Mouse (Mus musculus) heart, adult 2 months (tissue): ENCODE measurements at regions not wholly inside any gene's neighbourhood (a gene's known extent, or its start where the extent isn't known, plus 50 kb on each side); places are given as distances from the start of the nearest gene placed in this dataset.

ENCODE experiments used
- DNase-seq, 2 experiments: peaks; one replicate each; pipeline ENCODE4 v3.0.0; 2021
- H3K27ac ChIP-seq: fragments of 200-600 bp; 2 replicates; pipeline ENCODE4 v1.8.1; 2022
- H3K27me3 ChIP-seq: fragments of 200-500 bp; 2 replicates; pipeline ENCODE4 v1.6.1; 2012; ENCODE audit warnings: mild to moderate bottlenecking, low read length, inconsistent platforms, mixed read lengths; ENCODE audit not compliant: control insufficient read depth, insufficient read depth
- H3K36me3 ChIP-seq: fragments of 200-500 bp; 2 replicates; pipeline ENCODE4 v1.6.1; 2012; ENCODE audit warnings: low read length, inconsistent platforms; ENCODE audit not compliant: control insufficient read depth, insufficient read depth
- H3K4me1 ChIP-seq: fragments of 200-500 bp; 2 replicates; pipeline ENCODE4 v1.6.1; 2011; ENCODE audit warnings: low read length; ENCODE audit not compliant: control insufficient read depth, insufficient read depth
- H3K4me3 ChIP-seq: fragments of 200-600 bp; 2 replicates; pipeline ENCODE4 v1.8.1; 2022
- H3K79me2 ChIP-seq: fragments of 200-500 bp; replicated peaks from 2 replicates; pipeline ENCODE4 v1.6.1; 2012; ENCODE audit warnings: mild to moderate bottlenecking, inconsistent platforms, low read length, moderate library complexity, mixed read lengths; ENCODE audit not compliant: control insufficient read depth, insufficient read depth
- H3K9ac ChIP-seq: fragments of 200-500 bp; 2 replicates; pipeline ENCODE4 v1.6.1; 2012; ENCODE audit warnings: low read depth, mild to moderate bottlenecking, control low read depth, inconsistent platforms, low read length, mixed read lengths
- CTCF ChIP-seq: fragments of 200-600 bp; IDR thresholded peaks from 2 replicates; pipeline ENCODE4 v1.8.1; 2022; ENCODE audit warnings: antibody characterized with exemption, mild to moderate bottlenecking, moderate library complexity
- EP300 ChIP-seq: fragments of 200-500 bp; IDR thresholded peaks from 2 replicates; pipeline ENCODE4 v1.6.1; 2011; ENCODE audit warnings: low read depth, low read length, control low read depth; ENCODE audit not compliant: insufficient read depth
- POLR2A ChIP-seq: fragments of 200-500 bp; IDR thresholded peaks from 2 replicates; pipeline ENCODE4 v1.6.1; 2011; ENCODE audit warnings: mild to moderate bottlenecking, low read depth, low read length, control low read depth; ENCODE audit not compliant: insufficient read depth
- WGBS: fragments of 180-500 bp; shearing (Covaris S2); methylation state at CpG from one replicate; pipeline ENCODE4 v1.1.7; 2018; 5-methylcytosine and 5-hydroxymethylcytosine counted together
- intact Hi-C: fragments of 180-260 bp; cut with DNase I; formaldehyde crosslinking; loops from one replicate; pipeline ENCODE4 v1.15.1; 2025

DNA sequence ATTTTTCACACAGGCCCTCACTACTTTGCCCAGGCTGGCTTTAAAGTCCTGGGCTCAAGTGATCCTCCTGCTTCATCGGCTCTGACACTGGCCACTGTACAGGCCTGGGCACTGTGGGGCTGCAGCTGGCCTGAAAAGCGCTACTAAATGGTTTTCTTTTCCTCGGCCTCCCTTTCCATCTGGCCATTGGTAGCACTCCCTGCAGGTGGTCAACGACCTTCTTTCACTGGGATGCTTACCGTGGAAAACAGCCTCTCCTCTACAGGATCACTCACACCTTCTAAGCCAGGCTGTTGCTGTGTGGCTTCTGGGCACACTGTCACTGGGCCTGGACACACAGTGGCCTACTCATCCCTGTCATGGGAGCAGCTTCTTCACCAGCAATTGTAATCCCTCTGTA lies 298.5 kb upstream of the 4930535I16Rik start:
- Histone ChIP-seq H3K27me3 (no peaks in the 10 kb centered on the region; the same call in 1 of the 2 replicates), H3K9ac (no peak overlapping the region), H3K27ac (no peak overlapping the region), H3K4me3 (no peak overlapping the region), H3K36me3 (no peaks in the 10 kb centered on the region), H3K79me2 (no peaks in the 10 kb centered on the region), H3K4me1 (peaks cover 2% of the 10 kb centered on the region; the same call in 1 of the 2 replicates)
- TF ChIP-seq POLR2A (no peak), EP300 (no peak), CTCF (no peak)
- WGBS: 81% methylated on average over 5 of the region's 5 CpGs
- intact Hi-C loops: no loop called here
- DNase-seq: no peak

GRCm38 (mm10) chr4:124215077-124215476 lies 297.3 kb upstream of the 4930535I16Rik start:
- intact Hi-C loops: no loop called here
- WGBS: 73% methylated on average over 7 of the region's 7 CpGs
- no peak overlapping the region for H3K9ac ChIP-seq
- H3K36me3 ChIP-seq: no peaks in the 10 kb centered on the region
- H3K27me3 ChIP-seq: no peaks in the 10 kb centered on the region
- no peaks in the 10 kb centered on the region for H3K79me2 ChIP-seq
- no peak for TF ChIP-seq CTCF
- TF ChIP-seq EP300: no peak
- no peak for TF ChIP-seq POLR2A
- H3K27ac ChIP-seq: no peak overlapping the region
- peaks cover 2% of the 10 kb centered on the region; the same call in 1 of the 2 replicates for H3K4me1 ChIP-seq
- H3K4me3 ChIP-seq: no peak overlapping the region
- DNase-seq: no peak

DNA sequence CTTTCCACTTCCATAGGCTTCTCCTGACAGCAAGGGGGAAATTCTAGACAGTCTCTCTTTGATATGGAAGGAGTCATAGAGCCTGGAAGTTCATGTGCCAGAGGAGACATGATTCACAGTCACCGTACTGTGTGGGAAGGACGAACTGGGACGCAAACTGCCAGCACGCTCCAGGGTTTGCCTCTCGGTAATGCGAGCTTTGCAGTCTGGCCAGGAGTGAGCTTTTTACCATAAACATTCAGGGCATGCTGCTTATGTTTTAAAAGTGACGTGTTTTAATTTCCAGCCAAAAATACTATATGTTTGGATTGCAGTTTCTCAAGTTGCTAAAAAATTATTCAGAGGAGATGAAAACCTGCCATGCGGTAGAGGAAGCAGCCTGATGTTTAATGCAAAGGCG lies 292.3 kb upstream of the 4930535I16Rik start:
- intact Hi-C loops: no loop called here
- Histone ChIP-seq H3K36me3 (no peaks in the 10 kb centered on the region), H3K27ac (no peak overlapping the region), H3K4me1 (no peaks in the 10 kb centered on the region), H3K79me2 (no peaks in the 10 kb centered on the region), H3K4me3 (no peak overlapping the region), H3K9ac (no peak overlapping the region), H3K27me3 (no peaks in the 10 kb centered on the region)
- no peak for TF ChIP-seq CTCF
- TF ChIP-seq POLR2A: no peak
- TF ChIP-seq EP300: no peak
- WGBS: 87% methylated on average over 9 of the region's 9 CpGs
- DNase-seq: no peak

GRCm38 (mm10) chr4:124206480-124206879 lies 288.7 kb upstream of the 4930535I16Rik start:
- Histone ChIP-seq H3K36me3 (no peaks in the 10 kb centered on the region), H3K27me3 (no peaks in the 10 kb centered on the region), H3K27ac (no peak overlapping the region), H3K4me1 (no peaks in the 10 kb centered on the region), H3K4me3 (no peak overlapping the region), H3K9ac (no peak overlapping the region), H3K79me2 (no peaks in the 10 kb centered on the region)
- no peak for DNase-seq
- WGBS: 84% methylated on average over 16 of the region's 16 CpGs
- intact Hi-C loops: no loop called here
- TF ChIP-seq CTCF (no peak), EP300 (no peak), POLR2A (no peak)

- TF ChIP-seq POLR2A (no peak), CTCF (peak; percentile 66), EP300 (no peak)
- Histone ChIP-seq H3K4me3 (no peak overlapping the region), H3K79me2 (no peaks in the 10 kb centered on the region), H3K36me3 (no peaks in the 10 kb centered on the region), H3K9ac (no peak overlapping the region), H3K27me3 (no peaks in the 10 kb centered on the region), H3K4me1 (no peaks in the 10 kb centered on the region), H3K27ac (no peak overlapping the region)
- WGBS: 66% methylated on average over 2 of the region's 2 CpGs
- no peak for DNase-seq
- intact Hi-C loops: no loop called here
These were observed 285.9 kb upstream of the 4930535I16Rik start for GRCm38 (mm10) chr4:124203736-124204135.

- Histone ChIP-seq H3K4me1 (no peaks in the 10 kb centered on the region), H3K27ac (no peak overlapping the region), H3K79me2 (no peaks in the 10 kb centered on the region), H3K36me3 (no peaks in the 10 kb centered on the region), H3K9ac (no peak overlapping the region), H3K4me3 (no peak overlapping the region), H3K27me3 (no peaks in the 10 kb centered on the region)
- no peak for DNase-seq
- 33% methylated on average over 14 of the region's 14 CpGs for WGBS
- TF ChIP-seq CTCF (no peak), POLR2A (no peak), EP300 (no peak)
- intact Hi-C loops: no loop called here
These were observed 282.3 kb upstream of the 4930535I16Rik start for GRCm38 (mm10) chr4:124199884-124200844.
